Mouse (Mus musculus) T-helper 1 cell (primary cell): ENCODE measurements around the gene Pgm5.

ENCODE experiments used
- in situ Hi-C: fragments of 300-600 bp; cut with MboI, MseI; formaldehyde crosslinking; loops from one replicate; pipeline ENCODE4 v1.15.1; 2025; ENCODE audit warnings: high pct_unique_total_duplicates

Pgm5 gene

DNA sequence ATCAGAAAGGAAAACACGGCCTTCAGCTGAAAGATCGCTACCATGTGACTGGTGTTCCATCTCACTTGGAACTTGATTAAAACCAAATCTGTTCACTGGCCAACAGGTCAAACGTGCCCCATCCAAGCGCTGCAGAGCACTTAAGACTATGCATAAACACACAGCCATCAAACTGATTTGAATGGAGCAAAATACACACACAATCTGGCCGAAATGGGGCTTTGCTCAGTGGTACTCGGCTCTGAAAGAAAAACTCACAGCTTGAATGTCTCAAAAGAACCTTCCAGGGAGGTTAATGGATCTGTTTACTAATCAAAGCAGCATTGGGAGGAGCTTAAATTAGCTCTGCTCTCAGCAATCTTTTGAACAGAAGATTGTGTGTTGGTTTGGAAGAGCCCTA lies 81.7 kb downstream of the Pgm5 start:
- in situ Hi-C loops, result no loop called here

DNA sequence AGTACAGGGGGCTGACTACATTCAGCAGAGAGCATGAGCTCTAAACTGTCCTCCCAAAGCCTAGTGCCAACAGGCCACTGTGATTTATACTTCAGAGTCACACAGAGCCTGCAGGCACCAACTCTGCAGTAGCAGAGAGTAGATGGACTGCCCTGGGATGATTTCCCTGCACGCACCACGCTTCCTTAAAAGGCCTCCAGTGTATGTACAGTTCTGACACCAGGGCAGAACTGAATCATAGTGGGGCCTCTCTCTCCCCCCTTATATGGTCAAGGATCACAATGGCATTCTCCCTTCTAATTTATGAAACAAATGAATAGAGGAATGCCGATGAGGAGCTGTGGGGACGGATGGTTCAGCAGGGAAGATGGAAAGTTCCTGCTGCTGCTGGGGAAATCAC lies 91.3 kb downstream of the Pgm5 start:
- in situ Hi-C loops, result loop anchor here (25.0 kb wide), 1 partner anchor 1767 kb away; no protein-coding TSS in a partner anchor

DNA sequence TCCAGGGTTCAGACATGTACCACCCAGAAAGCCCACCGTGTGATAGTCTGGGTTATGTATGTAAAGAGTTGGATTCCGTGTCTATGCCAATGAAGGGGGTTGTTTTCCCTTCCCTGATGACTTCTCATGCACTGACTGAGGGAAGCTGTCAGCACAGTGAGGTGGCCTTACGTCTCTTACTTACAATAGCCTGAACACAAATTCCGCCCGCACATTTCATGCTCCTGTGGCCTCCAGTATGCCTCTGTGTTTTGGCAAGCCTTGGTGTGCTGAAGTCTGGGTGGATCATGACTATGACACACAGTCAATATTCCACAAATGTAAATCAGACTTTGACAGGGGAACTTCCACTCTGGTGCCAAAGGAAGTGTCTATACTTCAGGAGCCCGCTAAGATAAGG lies 94.3 kb downstream of the Pgm5 start:
- in situ Hi-C loops, result loop anchor here (25.0 kb wide), 1 partner anchor 1770 kb away; no protein-coding TSS in a partner anchor

DNA sequence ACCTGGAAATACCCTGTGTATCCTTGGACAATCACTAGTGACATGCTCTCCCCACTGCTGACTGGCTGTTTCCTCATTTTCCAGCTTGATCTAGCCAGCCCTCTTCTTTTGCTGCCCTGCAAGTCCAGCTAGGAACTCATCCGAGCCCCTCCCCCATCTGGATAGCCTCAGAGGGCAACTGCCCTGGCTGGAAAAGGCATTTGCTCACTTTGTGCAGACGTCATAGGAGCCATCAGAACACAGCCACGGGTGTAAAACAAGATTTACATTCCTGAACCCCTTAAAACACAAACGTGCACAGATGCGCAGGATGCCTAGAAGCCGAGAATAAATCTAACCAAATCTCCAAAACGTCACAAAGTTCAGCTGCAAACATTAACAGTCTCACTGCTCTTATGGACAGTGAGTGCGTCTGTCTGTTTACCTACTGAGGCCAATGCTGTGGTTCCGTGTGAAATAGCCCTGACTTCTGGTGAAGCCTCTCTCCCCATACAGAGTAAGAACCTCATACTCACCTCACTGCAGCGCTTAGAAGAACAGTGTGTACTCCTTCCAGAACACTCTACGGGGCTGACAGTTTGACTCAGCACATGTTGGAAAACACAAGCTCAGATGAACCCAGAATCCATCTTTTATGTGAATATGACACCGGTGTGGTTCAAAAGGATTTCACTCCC lies 99.0 kb downstream of the Pgm5 start:
- in situ Hi-C loops, result loop anchor here (25.0 kb wide), 1 partner anchor 1775 kb away; no protein-coding TSS in a partner anchor

DNA sequence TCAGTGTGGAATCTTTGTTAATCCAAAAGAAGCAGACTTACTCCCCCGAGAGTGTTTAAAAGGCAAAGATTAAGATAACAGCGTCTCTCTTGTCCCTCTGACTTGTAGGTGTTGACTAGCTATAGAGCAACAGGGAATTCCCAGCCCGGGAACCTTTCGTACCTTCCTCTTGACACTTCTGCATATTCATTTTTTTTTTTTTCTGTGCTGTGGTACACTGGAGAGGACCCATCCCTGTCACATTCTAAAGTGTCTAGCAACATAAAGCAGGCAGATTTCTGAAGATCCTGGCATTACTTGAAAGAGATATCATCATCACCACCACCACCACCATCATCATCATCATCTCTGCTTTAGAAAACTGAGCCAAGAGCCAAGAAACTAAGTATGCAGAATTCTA lies 105.0 kb downstream of the Pgm5 start:
- in situ Hi-C loops, result loop anchor here (10.0 to 25.0 kb wide), 2 partner anchors 58 to 1781 kb away; no protein-coding TSS in a partner anchor

DNA sequence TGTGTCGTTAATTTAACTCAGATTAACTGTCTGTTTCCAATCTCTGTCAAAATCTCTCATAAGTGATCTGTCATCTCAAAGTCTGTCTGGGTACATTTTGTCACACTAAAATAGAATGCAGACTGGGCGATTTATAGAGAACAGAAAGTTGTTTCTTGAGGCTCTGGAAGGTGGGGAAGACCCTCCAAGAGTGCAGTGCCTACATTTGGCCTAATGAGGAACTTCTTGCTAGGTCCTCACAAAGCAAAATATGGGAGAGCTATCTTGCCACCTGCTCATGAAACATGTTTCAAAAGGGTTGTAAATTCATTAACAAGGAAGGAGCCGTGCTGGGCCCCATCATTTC lies 107.2 kb downstream of the Pgm5 start:
- in situ Hi-C loops, result loop anchor here (10.0 to 25.0 kb wide), 2 partner anchors 60 to 1783 kb away; no protein-coding TSS in a partner anchor

DNA sequence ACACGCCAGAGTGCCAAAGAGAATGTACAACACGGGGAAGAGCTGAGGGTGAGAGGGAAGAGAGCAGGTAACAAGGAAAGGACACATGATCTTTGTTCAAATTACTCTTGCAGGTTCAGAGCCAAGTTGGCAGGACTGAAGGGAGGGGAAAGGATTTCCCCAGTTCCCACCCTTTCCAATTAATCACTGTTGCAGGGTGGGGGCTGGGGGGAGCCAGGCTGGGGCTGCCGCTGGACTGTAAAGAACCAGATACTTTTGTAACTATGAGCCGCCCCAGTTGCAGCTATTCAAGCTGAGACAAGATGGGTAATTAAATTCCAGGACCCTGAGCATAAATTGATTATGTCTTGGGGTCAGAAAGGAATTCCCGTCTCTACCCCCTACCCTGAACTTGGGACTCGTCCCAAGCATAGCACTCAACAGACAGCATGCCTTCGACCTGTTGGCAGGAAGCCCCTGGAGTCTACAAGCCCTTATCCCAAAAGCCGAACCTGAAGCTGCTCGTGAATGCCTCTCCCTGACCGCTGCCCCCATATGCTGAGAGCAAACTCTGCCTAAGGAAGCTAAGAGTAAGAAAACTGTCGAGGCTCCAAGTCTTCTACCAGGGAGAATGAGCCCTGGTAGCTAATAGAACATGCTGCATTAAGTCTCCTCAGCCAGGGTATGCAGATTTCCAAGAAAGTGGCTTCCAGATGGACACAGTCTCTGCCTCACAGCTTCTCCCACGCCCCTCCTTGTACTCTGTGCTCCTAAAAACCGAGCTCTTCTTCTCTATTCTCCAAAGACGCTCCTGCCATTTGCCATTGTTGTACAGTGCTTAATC lies 107.8 kb downstream of the Pgm5 start:
- in situ Hi-C loops, result loop anchor here (10.0 to 25.0 kb wide), 2 partner anchors 61 to 1783 kb away; no protein-coding TSS in a partner anchor

DNA sequence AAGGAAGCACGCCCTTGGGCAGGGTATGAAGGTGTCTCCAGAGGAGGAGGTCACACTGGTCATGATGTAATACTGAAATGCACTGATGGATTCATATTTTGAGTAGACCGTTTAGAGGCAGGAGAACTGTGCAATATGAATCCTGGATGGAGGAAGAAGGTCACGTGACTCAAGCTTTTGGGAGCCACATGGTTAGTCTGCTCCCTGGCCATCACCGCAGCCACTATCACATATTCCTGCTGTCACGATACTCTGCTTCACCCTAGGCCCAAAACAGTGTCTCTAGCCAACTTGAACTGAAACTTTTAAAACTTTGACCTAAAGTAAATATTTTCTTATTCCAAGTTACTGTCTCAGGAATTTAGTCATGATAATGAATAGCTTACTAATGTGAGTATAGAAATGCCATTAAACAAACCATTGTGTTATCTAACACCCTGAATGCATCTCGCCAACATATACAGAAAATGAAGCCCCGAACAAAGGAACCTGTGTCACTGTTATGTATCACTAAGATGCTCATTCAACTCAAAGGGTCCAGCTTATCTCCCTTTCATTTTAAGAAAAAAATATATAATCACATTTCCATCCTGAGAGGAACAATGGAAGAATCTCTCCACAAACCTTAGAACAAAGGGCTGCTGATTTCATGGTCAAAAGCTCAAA lies 108.6 kb downstream of the Pgm5 start:
- in situ Hi-C loops, result loop anchor here (10.0 to 25.0 kb wide), 2 partner anchors 62 to 1784 kb away; no protein-coding TSS in a partner anchor

DNA sequence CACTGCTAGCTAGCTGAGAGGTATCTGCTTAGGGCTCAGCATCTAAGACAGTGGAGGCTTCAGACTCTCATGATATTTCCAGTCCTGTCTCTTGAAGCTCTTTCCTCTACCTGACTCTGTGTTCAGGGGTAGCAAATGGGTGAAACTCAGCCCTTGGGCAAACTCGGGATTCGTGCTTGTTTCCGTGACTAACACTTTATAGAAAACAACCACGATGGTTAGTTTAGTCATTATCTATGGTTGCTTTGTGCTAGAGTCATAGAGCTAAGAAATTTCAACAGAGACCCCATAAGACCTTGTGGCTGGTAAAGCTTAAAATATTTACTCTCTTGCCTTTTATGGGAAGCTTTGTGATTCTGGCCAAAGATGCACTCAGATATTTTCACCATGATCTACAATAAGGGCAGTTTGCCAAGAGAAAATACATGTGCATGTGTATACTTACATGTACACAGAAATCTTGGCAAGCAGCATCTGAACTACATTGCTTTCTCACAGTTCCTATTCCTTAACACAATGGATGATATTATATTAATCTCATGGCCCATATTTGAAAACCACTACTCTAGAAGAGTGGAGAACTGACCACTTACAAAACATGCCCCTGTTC lies 115.3 kb downstream of the Pgm5 start:
- in situ Hi-C loops, result no loop called here

DNA sequence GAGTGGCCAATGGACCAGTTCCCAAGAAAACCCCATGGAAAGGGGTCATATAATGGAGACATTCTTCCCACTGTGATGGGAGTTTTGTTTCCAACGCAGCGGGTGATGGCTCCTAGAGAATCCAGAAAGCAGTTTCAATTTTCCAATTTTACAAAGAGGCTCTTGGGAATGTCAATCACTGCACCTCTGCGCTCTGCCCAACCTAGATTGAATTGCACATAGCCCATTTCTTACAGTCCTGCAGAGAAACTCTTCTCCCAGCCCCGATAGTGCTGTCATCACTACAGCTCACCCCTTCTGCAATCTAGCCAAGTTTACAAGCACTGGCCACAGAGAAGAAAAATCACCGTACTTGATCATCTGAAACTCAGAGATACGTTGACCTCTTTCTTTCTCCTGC lies 119.0 kb downstream of the Pgm5 start:
- in situ Hi-C loops, result no loop called here

DNA sequence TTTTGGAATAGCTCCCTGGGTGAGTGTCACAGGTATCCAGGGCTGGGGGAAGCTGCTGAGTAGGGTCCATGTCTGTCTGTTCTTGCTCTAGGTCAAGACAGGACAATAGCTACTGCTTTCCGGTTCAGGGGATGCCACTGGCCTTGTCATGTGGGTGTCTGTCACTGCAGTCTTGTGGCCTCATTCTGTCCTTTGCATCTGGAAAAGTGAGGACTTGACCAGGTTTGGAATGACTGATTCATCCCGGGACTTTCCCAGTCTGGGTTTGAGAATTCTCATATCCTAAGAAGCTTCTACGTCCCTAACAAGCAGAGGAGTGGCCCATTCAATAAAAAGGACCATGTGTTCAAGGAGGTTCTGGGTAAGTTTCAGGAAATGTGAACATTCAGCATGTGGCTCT lies 122.9 kb downstream of the Pgm5 start:
- in situ Hi-C loops, result no loop called here

DNA sequence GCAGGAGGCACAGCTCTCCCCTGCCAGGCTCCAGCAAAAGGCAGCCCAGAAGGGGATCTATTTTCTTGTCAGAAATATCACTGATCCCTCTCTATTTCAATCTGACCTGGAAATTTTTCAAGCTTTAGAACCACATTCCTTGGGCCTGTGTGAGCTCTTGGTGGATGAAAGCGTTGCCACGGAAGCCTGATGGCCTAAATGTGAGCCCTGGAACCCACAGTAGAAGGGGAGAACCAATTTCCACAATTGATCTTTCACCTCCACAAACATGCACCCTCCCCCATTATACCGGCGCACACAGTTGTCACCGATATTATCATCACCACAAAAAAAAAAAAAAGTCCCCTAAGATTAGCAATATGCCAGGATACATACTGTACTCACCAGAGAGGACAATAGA lies 123.6 kb downstream of the Pgm5 start:
- in situ Hi-C loops, result no loop called here

DNA sequence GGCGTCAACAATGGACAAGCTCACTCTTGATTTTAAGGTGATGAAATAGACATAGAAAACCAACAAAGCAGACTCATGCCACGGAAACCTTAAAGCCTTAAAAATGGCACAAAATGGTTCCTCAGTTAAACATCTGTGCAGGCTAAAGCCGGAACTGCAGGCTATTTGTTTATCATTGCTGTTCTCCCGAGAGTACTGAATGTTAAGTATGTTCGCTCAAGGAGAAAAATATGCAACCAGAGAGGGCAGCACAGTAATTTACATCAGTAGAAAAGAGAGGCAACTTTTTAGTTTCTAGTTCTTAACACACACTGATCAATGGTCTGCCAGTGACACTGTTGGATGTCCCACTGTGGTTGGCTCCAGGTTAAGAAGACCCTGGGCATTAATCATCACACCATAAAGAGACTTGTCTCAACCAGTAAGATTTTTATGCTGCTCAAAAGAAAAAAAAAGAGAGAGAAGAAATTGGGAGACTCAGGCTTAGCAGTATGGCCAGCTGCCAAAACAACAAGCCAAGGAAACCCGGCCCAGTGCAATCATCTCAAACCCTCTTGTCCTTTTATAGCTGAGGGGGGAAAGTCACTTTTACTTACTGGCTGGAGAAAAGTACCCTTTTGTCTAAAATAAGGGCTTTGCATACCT lies 126.0 kb downstream of the Pgm5 start:
- in situ Hi-C loops, result no loop called here

DNA sequence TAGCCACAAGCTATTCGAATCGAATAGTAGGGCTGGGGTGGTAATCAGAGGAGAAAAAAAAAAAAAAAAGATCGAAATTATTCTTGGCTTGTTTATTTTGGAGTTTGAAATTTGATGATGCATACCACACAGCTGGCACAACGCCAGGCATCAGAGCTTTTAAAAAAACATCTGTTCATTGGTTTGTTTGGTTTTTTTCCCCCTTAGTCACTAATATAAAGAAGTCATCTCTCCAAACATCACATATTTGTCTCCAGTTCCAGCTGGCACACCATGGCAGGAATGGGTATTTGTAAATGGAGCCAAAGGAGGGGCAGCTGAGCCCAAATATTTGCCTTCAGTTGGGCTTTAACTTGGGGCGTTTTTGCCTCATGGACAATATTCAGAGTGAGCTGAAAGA lies 131.0 kb downstream of the Pgm5 start:
- in situ Hi-C loops, result no loop called here

DNA sequence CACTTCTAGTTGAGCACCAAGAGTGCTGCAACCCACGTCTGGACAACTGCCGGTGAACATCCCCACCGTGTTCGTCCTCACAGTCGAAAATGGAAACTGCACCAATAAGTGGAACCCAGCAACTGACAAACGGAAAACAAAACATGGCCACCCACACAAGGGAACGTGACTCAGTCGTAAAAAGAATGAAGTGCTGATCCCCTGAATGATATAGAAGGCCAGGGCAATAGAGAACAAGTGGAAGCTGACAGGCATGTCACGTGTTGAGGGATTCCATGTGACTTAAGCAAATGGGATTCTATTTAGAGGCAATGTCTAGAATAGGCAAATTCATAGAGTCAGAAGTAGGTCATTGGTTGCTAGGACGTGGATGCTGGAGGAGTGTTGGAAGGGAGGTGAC lies 137.3 kb downstream of the Pgm5 start:
- in situ Hi-C loops, result no loop called here

DNA sequence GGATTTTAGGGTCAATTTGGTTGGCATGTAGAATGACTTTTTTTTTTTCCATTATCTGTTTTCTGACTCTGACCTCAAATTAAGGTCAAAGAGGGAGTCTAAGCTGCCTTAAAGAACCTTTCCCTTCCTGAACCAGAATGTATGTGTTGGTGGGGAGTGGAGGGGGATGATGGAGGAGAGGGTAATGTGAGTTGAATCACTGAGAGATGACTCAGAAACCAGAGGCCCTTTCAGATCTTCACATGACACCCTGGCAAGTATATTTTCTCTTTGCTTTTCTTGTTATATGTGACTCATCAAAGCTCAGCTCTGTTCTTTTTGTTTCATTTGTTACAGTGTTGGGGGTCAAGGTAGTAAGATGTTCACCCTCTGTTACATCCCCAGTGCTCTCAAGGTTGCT lies 141.2 kb downstream of the Pgm5 start:
- in situ Hi-C loops, result no loop called here

DNA sequence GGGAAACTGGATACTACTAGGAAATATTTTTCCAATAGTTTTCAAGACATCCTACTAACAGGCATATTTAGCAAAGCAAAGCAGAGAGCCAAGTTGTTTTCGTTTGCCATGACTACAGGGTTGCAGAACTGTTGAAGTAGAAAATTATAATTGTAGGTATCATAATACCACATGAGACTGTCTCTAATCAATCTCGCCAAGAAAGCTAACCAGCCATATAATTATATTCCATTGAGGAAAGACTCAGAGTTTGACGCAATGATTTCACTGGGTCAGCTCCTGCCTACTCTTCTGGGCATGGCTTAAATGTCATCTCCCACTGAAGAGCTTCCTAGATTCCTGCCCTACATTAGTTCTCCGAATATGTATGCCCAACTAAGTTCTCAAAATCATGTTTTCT lies 142.2 kb downstream of the Pgm5 start:
- in situ Hi-C loops, result no loop called here

DNA sequence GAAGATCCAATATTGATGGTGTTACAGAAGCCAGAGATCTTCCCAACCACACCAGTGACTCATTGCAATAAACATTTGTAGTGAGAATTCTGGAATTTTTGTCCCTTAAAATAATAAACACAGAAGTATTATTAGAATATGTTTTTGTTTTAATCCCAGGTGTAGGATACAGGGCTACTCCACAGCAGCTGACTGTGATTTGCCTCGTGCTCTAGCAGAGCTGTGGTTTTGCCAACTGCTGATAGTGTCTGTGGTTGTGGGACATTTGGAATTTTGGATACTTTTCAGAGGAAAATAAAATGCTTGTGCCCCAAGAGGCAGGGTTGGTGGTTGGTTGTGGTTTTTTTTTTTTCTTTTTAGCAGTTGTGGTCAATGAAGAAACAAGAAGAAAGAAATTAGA lies 143.6 kb downstream of the Pgm5 start:
- in situ Hi-C loops, result no loop called here

DNA sequence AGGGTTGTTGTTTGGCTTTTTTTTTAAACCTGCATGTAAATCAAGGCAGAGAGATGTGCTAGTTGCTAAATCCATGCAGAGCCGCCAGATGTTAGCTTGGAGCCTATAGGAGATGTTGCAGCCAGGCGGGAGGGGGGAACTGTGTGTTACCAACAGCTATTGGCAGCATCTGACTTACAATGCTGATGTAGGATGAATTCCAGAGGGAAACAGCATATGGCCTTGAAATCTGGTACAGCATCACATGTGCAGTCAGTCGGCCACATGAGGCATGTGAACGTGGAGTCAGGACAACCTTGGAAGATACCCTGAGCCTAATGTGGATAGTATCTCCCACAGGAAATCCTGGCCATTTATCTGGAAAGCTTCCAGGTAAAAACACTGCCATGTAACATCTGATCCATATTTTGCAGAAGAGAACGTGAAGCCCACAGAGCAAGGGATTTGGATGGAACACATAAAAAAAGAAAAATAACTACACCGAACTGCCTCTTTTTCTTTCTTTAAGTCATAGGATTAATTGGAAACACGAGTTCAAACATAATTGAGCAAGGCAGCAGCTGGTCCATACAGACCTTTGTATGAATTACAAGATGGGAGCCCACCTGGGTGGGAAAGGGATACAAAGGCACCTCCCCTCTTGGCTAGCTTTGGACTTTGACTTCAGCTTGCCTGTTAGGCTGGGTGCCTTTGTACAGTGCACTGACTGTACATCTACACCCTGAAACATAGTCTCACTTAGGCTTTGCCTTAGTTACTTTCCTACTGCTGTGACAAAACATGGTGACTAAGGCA lies 145.2 kb downstream of the Pgm5 start:
- in situ Hi-C loops, result no loop called here

DNA sequence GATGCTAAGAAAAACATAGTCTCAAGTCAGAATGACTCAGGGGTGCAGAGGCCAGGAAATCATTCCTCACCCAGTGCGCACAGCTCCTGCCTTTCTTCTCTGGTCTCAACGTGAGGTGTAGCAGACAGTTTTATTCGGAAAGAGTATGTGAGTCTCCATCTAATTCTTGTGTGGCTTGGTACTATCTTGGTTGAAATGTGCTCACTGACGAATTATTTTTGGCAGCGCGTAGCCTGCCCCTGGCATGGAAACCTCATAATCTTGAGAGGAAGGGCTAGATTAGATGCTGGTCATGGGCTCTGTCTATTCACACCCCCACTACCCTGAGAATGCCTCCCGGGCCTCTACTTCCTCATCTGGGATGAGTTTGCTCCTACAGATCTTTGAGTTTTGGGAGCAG lies 153.6 kb downstream of the Pgm5 start:
- in situ Hi-C loops, result no loop called here
